Mouse (Mus musculus) cerebellum, adult 9-11 months (tissue): ENCODE measurements at regions not wholly inside any gene's neighbourhood (a gene's known extent, or its start where the extent isn't known, plus 50 kb on each side); places are given as distances from the start of the nearest gene placed in this dataset.

Experiments used
- DNase-seq: peaks from one replicate; pipeline ENCODE4 v3.0.0; 2022

DNA sequence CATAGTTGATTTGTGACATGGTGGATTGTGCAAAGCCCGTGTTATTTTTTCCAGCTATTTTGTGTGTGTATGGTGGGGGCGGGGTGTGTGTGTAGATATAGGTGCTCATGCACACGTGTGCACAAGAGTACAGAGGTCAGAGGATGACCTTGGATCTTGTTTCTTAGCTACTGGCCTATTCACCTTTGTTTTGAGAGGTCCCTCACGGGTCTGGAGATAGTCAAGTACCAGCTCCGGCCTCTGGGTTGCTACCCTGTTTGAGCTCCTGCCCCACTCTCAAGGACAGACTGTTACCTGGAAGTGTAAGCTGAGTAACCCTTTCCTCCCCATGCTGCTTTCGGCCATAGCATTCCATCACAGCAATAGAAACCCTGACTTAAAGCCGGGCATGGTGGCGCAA lies 138.0 kb downstream of the Fam43a start:
- no peak for DNase-seq

GRCm38 (mm10) chr16:30739651-30740050 lies 140.1 kb downstream of the Fam43a start:
- no peak for DNase-seq

DNA sequence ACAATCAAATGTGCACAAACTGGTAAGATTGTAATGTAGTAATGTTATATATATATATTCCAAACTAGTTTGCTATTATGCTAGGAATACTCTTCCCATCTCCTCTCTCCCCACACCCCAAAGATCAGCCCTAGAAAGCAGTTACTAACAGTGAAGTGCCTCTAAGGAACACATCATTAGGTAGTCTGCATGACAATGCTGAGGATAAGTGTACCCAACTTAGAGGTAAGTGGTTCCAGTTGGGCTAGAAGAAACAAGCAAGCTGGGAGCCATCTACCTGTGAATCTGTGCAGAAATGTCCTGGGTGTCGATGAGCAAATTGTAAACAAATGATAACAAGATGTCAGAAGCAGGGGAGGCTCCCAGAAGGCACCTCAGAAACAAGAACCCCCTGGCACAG lies 141.7 kb downstream of the Fam43a start:
- DNase-seq = no peak

GRCm38 (mm10) chr16:30742474-30742873 lies 143.0 kb downstream of the Fam43a start:
- no peak for DNase-seq

DNA sequence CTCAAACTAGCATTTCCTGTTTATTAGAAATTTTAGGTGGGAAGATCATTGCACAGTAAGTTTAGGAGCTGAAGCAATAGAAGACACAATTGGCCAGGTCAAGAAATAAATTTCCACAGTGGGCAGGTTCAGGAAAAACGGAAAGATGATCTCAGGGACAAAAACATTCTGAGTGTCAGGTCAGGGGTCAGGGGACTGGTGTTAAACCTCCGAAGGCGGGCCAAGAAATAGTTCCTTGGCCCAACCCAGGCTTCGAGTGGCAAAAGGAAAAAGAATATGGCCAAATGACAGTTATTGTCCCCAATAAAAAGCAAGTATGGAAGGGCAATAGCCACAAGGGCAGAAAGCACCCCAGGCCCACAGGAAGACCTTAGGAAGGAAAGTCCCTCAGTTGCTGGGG lies 144.0 kb downstream of the Fam43a start:
- DNase-seq = no peak

DNA sequence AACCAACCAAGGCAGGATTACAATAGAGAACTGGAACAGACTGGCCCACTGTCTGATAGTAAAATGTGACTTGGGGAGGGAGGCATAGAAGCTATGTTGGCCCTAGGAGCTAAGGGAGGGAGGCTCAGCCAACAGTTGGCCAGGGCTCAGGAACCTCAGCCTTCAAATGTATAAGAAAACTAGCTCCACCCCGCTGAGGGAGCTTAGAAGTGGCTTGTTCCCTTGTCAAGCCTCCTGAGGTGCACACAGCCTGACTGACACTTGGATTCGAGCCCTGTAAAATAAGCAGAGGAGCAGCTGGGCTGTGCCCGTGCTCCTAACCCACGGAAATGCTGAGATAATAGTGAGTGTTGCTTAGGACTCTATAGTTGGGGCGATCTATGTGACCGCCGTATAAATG lies 144.7 kb downstream of the Fam43a start:
- DNase-seq = no peak

- peak; percentile 62 for DNase-seq
Measured at GRCm38 (mm10) chr16:30745598-30746181, 146.2 kb downstream of the Fam43a start.

GRCm38 (mm10) chr16:30746211-30746610 lies 146.7 kb downstream of the Fam43a start:
- no peak for DNase-seq

DNA sequence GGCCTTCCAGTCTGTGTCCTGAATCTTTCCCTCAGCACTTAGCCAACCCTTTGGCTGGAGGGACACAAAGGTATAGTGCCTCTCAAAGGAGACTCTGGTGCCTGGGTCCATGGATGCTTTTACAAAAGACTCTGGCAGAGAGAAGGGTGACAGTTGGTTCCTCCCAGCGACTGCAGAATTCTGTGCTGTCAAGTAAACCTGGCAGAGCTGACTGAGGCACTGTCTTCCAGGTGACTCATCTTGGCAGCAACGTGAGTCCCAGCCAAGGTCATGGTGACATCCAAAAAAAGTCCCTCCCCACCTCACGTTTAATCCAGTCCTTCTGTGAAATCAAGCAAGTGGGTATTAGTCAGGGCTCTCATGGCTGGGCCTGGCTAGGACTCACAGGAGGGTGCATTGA lies 150.3 kb downstream of the Fam43a start:
- peak; percentile 56 for DNase-seq

DNA sequence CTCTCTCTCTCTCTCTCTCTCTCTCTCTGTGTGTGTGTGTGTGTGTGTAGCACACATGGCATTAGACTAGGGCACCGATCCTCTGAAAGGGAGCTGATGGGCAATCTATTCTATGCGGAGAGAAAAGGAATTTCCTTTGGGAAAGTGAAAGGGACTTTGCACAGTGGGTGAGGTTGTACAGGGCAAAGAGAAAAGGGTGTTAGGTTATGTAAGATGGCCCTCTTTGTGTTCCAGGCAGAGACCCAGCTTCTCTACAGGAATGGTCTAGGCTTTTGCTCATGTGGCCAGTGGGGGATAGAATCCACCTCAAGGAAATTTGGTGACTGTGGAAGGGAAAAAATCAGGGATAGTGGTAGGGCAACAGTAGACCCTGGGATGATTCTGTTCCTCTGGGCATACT lies 156.2 kb downstream of the Fam43a start:
- DNase-seq = no peak

DNA sequence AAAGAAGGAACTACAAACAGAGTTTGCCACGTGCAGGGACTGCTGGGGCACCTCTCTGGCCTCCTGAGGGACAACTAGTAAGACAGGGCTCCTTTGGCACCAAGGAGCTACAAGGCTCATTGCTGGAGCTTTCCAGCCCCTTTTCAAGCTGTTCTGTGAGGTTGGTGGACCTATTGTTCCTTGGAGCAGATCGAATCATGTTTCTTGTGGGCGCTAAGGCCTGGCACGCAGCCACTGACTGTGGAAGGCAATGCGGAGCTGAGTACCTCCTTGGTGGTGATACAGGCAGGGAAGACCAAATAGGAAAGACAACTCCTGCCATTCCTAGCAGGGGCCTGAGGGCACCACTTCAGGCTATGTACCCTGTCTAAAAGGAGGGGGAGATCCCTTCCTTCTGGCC lies 157.2 kb downstream of the Fam43a start:
- no peak for DNase-seq

DNA sequence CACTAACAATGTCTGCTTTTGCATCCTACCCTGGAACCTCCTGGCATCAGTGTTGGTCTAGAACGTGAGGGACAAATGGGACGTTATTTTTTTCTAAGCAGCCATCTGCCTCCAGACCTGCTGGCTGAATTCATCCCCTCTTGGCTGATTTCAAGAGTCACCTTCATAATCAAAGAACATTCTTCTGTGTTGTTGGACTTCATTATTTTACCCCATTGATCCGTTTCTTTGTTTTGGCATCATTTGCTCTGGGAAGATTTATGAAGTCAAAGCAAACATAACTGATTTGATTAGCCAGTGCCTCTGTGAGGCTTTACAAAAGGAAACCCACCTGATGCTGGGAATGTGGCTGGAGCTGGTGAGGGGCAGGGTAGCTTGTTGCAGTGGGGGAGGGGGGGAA lies 158.0 kb downstream of the Fam43a start:
- DNase-seq = no peak

GRCm38 (mm10) chr16:30758041-30758440 lies 158.5 kb downstream of the Fam43a start:
- no peak for DNase-seq

DNA sequence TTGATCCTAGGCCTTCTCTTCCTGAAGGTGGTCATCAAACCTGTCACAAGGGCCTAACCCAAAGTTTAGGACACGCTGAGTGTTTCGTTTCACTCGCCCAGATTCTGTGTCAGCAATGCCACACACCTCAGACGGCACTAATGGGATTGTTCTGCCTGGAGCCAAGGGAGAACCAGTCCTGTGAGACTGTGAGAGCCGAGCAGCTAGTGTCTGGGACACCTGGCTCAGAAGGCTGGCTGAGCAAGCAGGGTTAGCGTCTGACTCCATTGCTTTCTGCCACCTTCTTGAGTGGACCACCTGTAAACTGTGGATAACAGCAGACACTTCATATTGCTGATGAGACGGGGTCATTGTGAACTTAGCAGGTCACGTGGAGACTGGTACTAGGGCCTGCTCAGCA lies 160.0 kb downstream of the Fam43a start:
- DNase-seq = no peak

DNA sequence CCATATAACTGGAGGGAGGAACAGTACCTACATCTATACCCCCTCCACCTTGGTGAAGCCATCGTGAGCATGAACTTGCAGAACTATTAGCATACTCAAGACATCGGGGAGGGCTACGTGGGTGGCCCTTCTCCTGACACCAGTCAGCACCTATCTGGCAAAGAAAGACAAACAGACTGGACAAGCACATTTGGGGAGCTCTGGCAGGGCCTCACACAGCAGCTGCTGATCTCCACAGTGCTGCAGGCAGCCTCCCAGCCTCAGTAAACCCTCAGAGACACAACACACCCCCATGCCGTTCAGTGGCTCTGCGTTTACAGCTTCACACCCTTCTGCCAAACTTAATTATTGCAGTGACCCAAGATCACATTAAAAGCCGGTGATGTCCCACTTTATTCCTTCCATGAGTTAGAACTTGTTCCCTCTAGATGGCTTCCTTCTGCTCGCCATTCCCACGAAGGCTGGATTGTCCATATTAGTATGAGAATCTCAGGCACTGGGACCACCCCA lies 161.7 kb downstream of the Fam43a start:
- DNase-seq = no peak

- no peak for DNase-seq
Measured at GRCm38 (mm10) chr16:30762898-30763595, 163.5 kb downstream of the Fam43a start.

DNA sequence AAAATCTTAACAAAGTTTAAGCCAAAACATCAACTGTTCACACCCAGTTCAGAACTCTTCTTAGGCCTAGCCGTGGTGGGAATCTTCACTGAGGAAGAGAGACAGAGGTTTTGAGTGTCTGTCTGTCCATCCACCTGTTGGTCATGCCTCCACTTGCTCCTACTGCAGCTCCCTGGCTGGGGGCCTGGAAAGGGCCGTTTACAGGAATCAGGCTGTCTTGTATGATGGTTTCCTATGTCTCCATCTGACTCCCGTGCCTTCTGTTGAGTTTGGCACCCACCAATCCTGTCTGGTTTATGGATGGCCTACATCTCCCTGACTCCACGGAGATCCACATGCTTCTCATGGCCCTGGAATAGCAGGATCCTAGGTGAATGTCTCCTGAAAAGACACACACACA lies 166.1 kb downstream of the Fam43a start:
- DNase-seq = no peak

DNA sequence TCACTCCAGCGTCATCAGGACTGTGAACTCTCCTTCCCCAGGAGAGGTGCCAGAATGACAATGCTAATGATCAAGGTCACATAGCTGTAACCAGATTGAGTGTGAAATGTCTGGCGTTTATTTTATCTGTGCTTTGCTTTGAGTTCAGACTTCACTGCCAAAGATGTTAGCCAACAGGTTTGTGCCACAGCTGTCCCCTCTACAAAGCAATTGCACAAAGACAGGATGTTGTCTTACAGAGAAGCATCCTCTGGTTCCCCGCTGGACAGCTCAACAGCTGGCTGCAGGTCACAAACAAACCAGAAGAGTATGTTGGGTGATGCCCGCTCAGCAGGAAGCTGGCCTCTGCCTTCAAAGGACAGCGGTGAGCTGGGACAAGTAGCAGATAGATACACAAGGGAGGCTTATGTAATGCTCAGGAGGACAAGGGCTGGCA lies 169.5 kb downstream of the Fam43a start:
- DNase-seq = no peak

DNA sequence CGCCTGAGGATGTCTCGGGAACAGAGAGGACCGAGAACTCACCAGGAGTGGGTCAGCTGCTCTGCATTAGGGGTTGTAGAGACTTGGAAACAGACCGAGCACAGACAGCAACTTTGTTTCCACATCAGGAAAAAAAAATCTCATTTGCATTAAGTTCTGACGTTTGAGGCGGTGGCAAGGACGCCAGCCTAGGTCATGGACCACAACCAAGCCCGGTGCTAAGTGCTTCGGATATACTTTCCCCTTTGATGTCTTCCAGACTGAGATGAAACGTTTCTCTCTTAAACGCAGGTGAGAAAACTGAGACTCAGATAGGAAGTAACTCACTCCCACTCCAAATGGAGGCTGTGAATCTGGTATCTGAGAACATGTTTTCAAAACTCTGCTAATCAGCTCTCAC lies 169.9 kb downstream of the Fam43a start:
- DNase-seq = no peak

- DNase-seq = no peak
Measured at GRCm38 (mm10) chr16:30772802-30773201, 173.3 kb downstream of the Fam43a start.

GRCm38 (mm10) chr16:30774951-30775661 lies 175.6 kb downstream of the Fam43a start:
- peak; percentile 46 for DNase-seq

- DNase-seq = no peak
Measured at GRCm38 (mm10) chr16:30775740-30776700, 176.5 kb downstream of the Fam43a start.

DNA sequence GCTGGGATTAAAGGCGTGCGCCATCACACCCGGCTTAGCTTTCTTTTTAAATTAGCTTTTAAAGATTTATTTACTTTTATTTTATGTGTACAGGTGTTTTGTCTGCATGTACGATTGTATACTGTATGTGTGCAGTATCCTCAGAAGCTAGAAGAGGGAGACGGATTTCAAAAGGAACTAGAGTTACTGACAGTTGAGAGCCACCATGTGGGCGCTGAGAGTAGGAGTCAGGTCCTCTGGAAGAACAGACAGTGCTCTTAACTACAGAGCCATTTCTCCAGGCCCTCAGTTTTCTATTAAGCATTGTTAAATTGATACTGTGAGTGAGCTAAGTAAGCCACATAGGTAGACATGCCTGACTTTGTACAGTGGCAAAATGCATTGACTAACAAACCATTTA lies 177.9 kb downstream of the Fam43a start:
- no peak for DNase-seq
